Mouse (Mus musculus): ENCODE measurements around the gene Eif3i. TPM values are rescaled to one million over a fixed set of nuclear protein-coding genes. Genes with fewer than 3 reads are reported as not detected.

The Eif3i gene
- total and polyA plus RNA-seq, 3 experiments, result 446 to 753 (median 667) TPM

DNA sequence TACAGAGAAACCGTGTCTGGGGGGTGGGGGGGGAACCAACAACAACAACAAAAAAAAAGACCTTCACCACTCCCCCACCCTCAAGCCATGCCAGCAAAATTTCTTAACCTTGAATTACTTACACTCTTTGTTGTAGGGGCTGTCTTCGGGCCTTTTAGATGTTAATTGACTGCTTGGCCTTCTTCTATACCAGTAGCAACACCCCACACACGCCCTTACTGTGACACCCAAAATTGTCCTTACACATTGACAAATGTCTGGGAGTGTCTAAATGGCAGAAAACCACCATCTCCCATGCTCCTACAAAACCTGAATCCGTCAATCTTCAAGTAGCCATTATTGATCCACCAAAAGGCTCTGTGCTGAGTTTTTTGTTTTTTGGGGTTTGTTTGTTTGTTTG is 56.3 kb downstream of the Eif3i start:
- Histone ChIP-seq H3K27ac (ENCODE audit: insufficient read depth, low read depth) (no peak overlapping the region), H3K4me3 (replicated peaks in 1 of 3; ENCODE audit: low read depth in 2 of 3, low read length in 2 of 3, poor library complexity in 1 of 3) (no peak overlapping the region), H3K27me3 (replicated peaks) (no peaks in the 10 kb centered on the region), H3K79me2 (replicated peaks; ENCODE audit: control insufficient read depth, extremely low read depth, insufficient read depth, poor library complexity, severe bottlenecking) (peaks cover 33% of the 10 kb centered on the region), H3K36me3 (replicated peaks in 1 of 2; ENCODE audit: control insufficient read depth in 1 of 2, insufficient read depth in 1 of 2, low read length in 1 of 2) (peaks cover 12 to 22% of the 10 kb centered on the region in 2 experiments), H3K9me3 (replicated peaks; ENCODE audit: low read length) (no peaks in the 10 kb centered on the region), H3K4me2 (ENCODE audit: insufficient read depth, low read depth, poor library complexity, severe bottlenecking) (no peak overlapping the region), H3K4me1 (ENCODE audit: control insufficient read depth in 1 of 2, insufficient read depth in 2 of 2) (peaks cover 2 to 22% of the 10 kb centered on the region in 2 experiments; a peak in 2 of 4 replicates), H3K9ac (ENCODE audit: insufficient read depth, low read depth) (no peak overlapping the region)
- no peak for TF ChIP-seq ELF1 (IDR thresholded peaks at IDR 0.05; ENCODE audit: low read depth, low read length)
- TF ChIP-seq ZKSCAN1 (IDR thresholded peaks at IDR 0.05; ENCODE audit: borderline replicate concordance, low read depth, low read length), result no peak
- TF ChIP-seq NRF1 (IDR thresholded peaks at IDR 0.05; ENCODE audit: low read depth, low read length), result no peak
- TF ChIP-seq CHD1 (IDR thresholded peaks at IDR 0.05; ENCODE audit: low read depth, low read length), result no peak
- TF ChIP-seq USF1 (IDR thresholded peaks at IDR 0.05; ENCODE audit: low read depth, low read length), result no peak
- TF ChIP-seq MXI1 (IDR thresholded peaks at IDR 0.05; ENCODE audit: low read depth, low read length), result no peak
- no peak for TF ChIP-seq ZNF384 (IDR thresholded peaks at IDR 0.05; ENCODE audit: low read depth, low read length)
- no peak for TF ChIP-seq BHLHE40 (IDR thresholded peaks at IDR 0.05; ENCODE audit: low read depth, low read length)
- TF ChIP-seq EP300 (IDR thresholded peaks at IDR 0.05; ENCODE audit: low read length), result no peak
- TF ChIP-seq MAZ (IDR thresholded peaks at IDR 0.05; ENCODE audit: low read depth, low read length), result no peak
- no peak for TF ChIP-seq NELFE (IDR thresholded peaks at IDR 0.05; ENCODE audit: low read depth, low read length)
- no peak for TF ChIP-seq JUND (conservative IDR thresholded peaks at IDR 0.05; ENCODE audit: low read depth, low read length)
- no peak for TF ChIP-seq JUN (IDR thresholded peaks at IDR 0.05; ENCODE audit: insufficient read depth, low read depth, low read length)
- TF ChIP-seq KAT2A (IDR thresholded peaks at IDR 0.05; ENCODE audit: insufficient replicate concordance, low read length), result no peak
- TF ChIP-seq POLR2A (IDR thresholded peaks at IDR 0.05; ENCODE audit: low read depth, low read length), result no peak
- TF ChIP-seq HCFC1 (IDR thresholded peaks at IDR 0.05; ENCODE audit: low read depth, low read length), result no peak
- TF ChIP-seq IRF4 (IDR thresholded peaks at IDR 0.05; ENCODE audit: low read depth, low read length), result no peak
- TF ChIP-seq UBTF (IDR thresholded peaks at IDR 0.05; ENCODE audit: low read depth, low read length), result no peak
- dilution Hi-C loops (cut with MboI; ENCODE audit: extremely low pct_ligation_motif_present, extremely low pct_unique_long_range_greater_than_20kb, low sequenced_read_pairs) (no loop called here), in situ Hi-C loops (cut with MboI; ENCODE audit: low pct_ligation_motif_present, low pct_unique_long_range_greater_than_20kb, low sequenced_read_pairs) (no loop called here)
- DNase-seq (ENCODE audit: extremely low read depth), result no peak

DNA sequence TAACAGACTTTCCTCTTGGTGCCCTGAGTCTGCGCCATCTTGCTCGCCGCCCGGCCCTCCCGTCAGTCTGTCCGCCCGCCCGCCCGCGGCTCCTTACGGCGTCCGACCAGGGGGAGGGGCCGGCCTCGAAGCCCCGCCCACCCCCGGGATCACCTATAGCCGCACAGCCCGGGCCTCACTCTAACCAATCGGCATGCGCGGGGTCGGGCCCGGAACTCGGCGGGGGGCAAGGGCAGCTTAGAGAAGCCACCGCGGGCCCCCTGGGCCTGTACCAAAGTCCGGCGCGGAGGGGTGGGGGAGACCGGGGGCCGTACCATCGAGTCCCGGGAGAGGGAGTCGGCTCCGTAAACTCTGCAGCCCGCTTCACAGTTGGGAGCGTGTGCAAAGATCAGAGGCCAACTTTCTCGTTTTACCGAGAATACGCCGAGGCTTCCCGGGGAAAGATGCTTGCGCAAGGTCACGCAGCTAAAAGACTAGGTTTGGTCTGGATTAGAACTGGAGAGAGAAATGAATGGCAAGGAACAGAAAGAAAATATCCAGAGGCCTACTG is 57.8 kb downstream of the Eif3i start, which contains the start of gene Hdac1:
Gene Hdac1 (minus strand): TSS at position 122 of the 550 bp plus-strand sequence.
- dilution Hi-C loops (cut with MboI; ENCODE audit: extremely low pct_ligation_motif_present, extremely low pct_unique_long_range_greater_than_20kb, low sequenced_read_pairs) (no loop called here), in situ Hi-C loops (cut with MboI; ENCODE audit: low pct_ligation_motif_present, low pct_unique_long_range_greater_than_20kb, low sequenced_read_pairs) (no loop called here)
- peak within 1 kb of the TSS; percentile 98 for H3K4me2 ChIP-seq (ENCODE audit: insufficient read depth, low read depth, poor library complexity, severe bottlenecking)
- H3K27me3 ChIP-seq (replicated peaks), result no peaks in the 10 kb centered on the region
- peaks cover 10 to 27% of the 10 kb centered on the region in 2 experiments for H3K36me3 ChIP-seq (replicated peaks in 1 of 2; ENCODE audit: control insufficient read depth in 1 of 2, insufficient read depth in 1 of 2, low read length in 1 of 2)
- H3K4me1 ChIP-seq (ENCODE audit: control insufficient read depth in 1 of 2, insufficient read depth in 2 of 2), result peaks cover 2 to 36% of the 10 kb centered on the region in 2 experiments; a peak in 2 of 4 replicates
- no peaks in the 10 kb centered on the region for H3K9me3 ChIP-seq (replicated peaks; ENCODE audit: low read length)
- peak; percentile 97 for DNase-seq (ENCODE audit: extremely low read depth)
- peak within 1 kb of the TSS; percentile 98 for H3K9ac ChIP-seq (ENCODE audit: insufficient read depth, low read depth)
- peak within 1 kb of the TSS; percentile 96 to 100 (median 98) for H3K4me3 ChIP-seq (replicated peaks in 1 of 3; ENCODE audit: low read depth in 2 of 3, low read length in 2 of 3, poor library complexity in 1 of 3)
- peaks cover 47% of the 10 kb centered on the region for H3K79me2 ChIP-seq (replicated peaks; ENCODE audit: control insufficient read depth, extremely low read depth, insufficient read depth, poor library complexity, severe bottlenecking)
- peak within 1 kb of the TSS; percentile 67 for H3K27ac ChIP-seq (ENCODE audit: insufficient read depth, low read depth)
- TF ChIP-seq CHD2 (IDR thresholded peaks at IDR 0.05; ENCODE audit: low read length), result 0 out of 2 replicates have a peak, but pooled peaks have one; percentile 67
- TF ChIP-seq ZNF384 (IDR thresholded peaks at IDR 0.05; ENCODE audit: low read depth, low read length), result no peak
- TF ChIP-seq USF1 (IDR thresholded peaks at IDR 0.05; ENCODE audit: low read depth, low read length), result no peak
- TF ChIP-seq ELF1 (IDR thresholded peaks at IDR 0.05; ENCODE audit: low read depth, low read length), result peak; percentile 88
- TF ChIP-seq MAFK (IDR thresholded peaks at IDR 0.05; ENCODE audit: insufficient replicate concordance, low read length), result no peak
- TF ChIP-seq ZMIZ1 (IDR thresholded peaks at IDR 0.05; ENCODE audit: low read depth, low read length), result peak; percentile 89
- peak; percentile 85 for TF ChIP-seq TCF12 (IDR thresholded peaks at IDR 0.05; ENCODE audit: low read depth, low read length)
- TF ChIP-seq IRF4 (IDR thresholded peaks at IDR 0.05; ENCODE audit: low read depth, low read length), result peak; percentile 78
- TF ChIP-seq HCFC1 (IDR thresholded peaks at IDR 0.05; ENCODE audit: low read depth, low read length), result peak; percentile 68
- no peak; the same call in 1 of the 2 replicates for TF ChIP-seq BHLHE40 (IDR thresholded peaks at IDR 0.05; ENCODE audit: low read depth, low read length)
- TF ChIP-seq GABPA (IDR thresholded peaks at IDR 0.05; ENCODE audit: insufficient replicate concordance, low read depth, low read length), result no peak
- no peak for TF ChIP-seq UBTF (IDR thresholded peaks at IDR 0.05; ENCODE audit: low read depth, low read length)
- no peak for TF ChIP-seq KAT2A (IDR thresholded peaks at IDR 0.05; ENCODE audit: insufficient replicate concordance, low read length)
- TF ChIP-seq RCOR1 (conservative IDR thresholded peaks at IDR 0.05; ENCODE audit: low read depth, low read length), result no peak
- peak; percentile 60; the same call in 1 of the 2 replicates for TF ChIP-seq MXI1 (IDR thresholded peaks at IDR 0.05; ENCODE audit: low read depth, low read length)
- TF ChIP-seq NRF1 (IDR thresholded peaks at IDR 0.05; ENCODE audit: low read depth, low read length), result peak; percentile 76
- TF ChIP-seq SIN3A (IDR thresholded peaks at IDR 0.05; ENCODE audit: low read length), result peak; percentile 65; the same call in 1 of the 2 replicates
- no peak for TF ChIP-seq ZC3H11A (IDR thresholded peaks at IDR 0.05; ENCODE audit: low read depth, low read length)
- no peak for TF ChIP-seq CTCF (conservative IDR thresholded peaks at IDR 0.05 in 1 of 2, IDR thresholded peaks at IDR 0.05 in 1 of 2; ENCODE audit: low read depth in 2 of 2, low read length in 2 of 2)
- TF ChIP-seq JUND (conservative IDR thresholded peaks at IDR 0.05; ENCODE audit: low read depth, low read length), result no peak
- TF ChIP-seq USF2 (conservative IDR thresholded peaks at IDR 0.05; ENCODE audit: low read depth, low read length), result no peak
- no peak for TF ChIP-seq ZKSCAN1 (IDR thresholded peaks at IDR 0.05; ENCODE audit: borderline replicate concordance, low read depth, low read length)
- no peak for TF ChIP-seq TBP (conservative IDR thresholded peaks at IDR 0.05; ENCODE audit: low read depth, low read length)
- TF ChIP-seq MAX (IDR thresholded peaks at IDR 0.05; ENCODE audit: low read length), result no peak

Data from CH12.LX (cell line).